Mouse (Mus musculus) liver, adult (tissue): ENCODE measurements around the gene Ndufs7.

Experiments
- GATA4 ChIP-seq: IDR thresholded peaks from 2 replicates; pipeline ENCODE4 v1.6.1; 2014; ENCODE audit warnings: mild to moderate bottlenecking, low read length; ENCODE audit not compliant: insufficient replicate concordance

Ndufs7 gene

GRCm38 (mm10) chr10:80257936-80258335 lies 9.0 kb downstream of the Ndufs7 start:
- TF ChIP-seq GATA4: no peak

- TF ChIP-seq GATA4: no peak
Observed at GRCm38 (mm10) chr10:80258752-80259462, 10.0 kb downstream of the Ndufs7 start.

DNA sequence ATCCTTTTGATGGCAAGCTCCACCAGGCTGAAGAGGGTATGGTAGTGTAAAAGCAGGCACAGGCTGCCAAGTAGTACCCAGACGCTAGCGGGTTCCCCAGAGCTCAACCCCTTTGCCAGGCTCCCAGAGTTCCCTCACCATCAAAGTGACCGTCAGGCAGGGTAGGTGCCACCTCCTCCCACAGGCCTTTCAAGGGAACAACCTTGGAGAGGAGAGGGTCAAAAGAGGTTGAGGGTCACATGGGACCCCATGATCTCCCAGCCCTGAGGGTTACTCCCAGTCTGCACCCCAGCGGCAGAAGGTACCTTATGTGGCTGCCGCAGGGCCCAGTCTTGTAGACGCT lies 10.5 kb downstream of the Ndufs7 start:
- TF ChIP-seq GATA4: no peak

GRCm38 (mm10) chr10:80259861-80260641 lies 11.1 kb downstream of the Ndufs7 start:
- TF ChIP-seq GATA4: no peak

DNA sequence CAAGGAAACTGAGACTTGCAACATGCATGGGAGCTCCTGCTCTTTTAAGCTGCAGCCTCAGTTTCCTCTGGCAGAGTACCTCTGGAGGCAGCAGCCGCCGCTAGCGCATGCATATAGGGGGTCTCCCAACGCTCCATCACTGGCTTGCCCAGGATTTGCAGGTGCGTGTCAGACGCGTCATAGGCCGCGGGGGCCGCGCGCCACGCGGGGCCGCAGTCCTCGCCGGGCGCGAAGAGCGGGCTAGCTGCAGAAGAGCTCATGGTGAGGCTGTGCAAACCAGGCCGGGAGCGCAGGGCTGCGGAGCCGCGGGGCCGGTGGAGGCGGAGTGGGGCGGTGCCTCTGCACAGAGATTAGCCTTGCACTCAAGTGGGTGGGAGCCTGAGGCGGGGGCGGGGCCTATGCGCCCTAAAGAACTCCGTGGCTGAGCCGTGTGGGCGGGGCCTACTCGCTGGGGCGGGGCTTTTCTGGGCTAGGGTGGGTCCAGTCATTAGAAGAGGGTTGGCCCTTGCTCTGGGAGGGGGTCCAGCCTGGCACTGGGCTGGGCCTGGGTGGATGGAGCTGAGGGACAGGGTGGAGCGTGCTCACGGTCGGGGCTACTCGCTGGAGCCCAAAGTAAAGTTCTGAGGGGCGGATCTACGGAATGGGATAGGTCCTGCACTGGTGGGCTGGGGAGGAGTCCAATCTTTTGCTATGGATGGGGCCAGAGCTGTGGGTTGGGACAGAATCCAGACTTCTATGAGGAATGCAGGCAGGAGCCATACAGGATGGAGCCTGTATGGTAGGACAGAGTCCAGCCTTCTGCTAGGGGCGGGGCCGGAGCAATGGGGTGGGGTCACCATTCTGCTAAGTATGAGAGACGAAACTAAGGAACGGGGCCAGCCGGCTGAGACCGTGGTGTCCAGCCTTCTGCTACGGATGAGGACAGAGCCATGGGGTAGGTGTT lies 12.0 kb downstream of the Ndufs7 start, which contains the start of the genes Gamt and Dazap1:
Gamt (minus strand) TSS at position 371 of the 943 bp plus-strand sequence.
Dazap1 (plus strand) TSS at position 845 of the 943 bp plus-strand sequence.
- peak; percentile 83; the same call in 1 of the 2 replicates for TF ChIP-seq GATA4

GRCm38 (mm10) chr10:80261585-80261968 lies 12.7 kb downstream of the Ndufs7 start:
- peak; percentile 85 for TF ChIP-seq GATA4

DNA sequence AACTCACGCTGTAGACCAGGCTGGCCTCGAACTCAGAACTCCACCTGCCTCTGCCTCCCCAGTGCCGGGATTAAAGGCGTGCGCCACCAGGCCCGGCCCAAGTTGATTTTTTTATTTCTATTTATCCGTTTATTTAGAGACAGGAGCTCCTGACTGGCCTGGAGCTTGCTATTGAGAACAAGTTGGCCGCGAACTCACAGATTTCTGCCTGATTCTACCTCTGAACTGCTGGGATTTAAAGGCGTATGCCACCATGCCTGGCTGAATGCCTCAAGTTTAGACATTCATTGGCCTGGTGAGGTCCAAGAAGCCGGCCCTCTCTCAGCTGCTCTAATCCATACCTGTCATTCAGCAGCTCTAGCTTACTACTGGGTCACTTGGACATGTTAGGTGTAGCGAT lies 13.2 kb downstream of the Ndufs7 start:
- no peak for TF ChIP-seq GATA4

GRCm38 (mm10) chr10:80262776-80263365 lies 13.9 kb downstream of the Ndufs7 start:
- no peak for TF ChIP-seq GATA4

GRCm38 (mm10) chr10:80264341-80265148 lies 15.6 kb downstream of the Ndufs7 start:
- peak; percentile 94; the same call in 1 of the 2 replicates for TF ChIP-seq GATA4

GRCm38 (mm10) chr10:80265149-80265486 lies 16.2 kb downstream of the Ndufs7 start:
- no peak for TF ChIP-seq GATA4

- no peak for TF ChIP-seq GATA4
Observed at GRCm38 (mm10) chr10:80270099-80270498, 21.2 kb downstream of the Ndufs7 start.

DNA sequence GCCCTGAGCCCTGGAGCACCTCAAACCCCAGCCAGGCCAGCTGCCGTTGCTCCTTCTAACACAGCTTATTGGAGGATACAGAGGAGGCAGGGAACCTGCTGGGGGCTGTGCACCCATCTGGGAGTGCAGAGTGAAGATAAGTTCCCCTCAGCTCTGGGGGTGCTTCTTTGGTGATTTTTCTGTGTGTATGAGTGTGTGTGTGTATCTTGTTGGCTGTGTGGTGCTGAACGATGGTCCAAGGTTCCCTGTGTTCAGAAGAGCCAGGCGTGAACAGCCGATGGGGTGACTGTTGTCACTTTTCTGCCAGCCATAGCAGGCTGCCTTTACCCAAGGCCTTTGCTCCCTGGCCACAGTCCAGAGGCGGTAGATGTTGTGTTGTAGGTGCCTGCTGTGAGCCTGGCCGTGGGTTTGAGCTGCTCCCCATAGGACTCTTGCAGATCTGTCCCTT lies 21.8 kb downstream of the Ndufs7 start:
- TF ChIP-seq GATA4: no peak

DNA sequence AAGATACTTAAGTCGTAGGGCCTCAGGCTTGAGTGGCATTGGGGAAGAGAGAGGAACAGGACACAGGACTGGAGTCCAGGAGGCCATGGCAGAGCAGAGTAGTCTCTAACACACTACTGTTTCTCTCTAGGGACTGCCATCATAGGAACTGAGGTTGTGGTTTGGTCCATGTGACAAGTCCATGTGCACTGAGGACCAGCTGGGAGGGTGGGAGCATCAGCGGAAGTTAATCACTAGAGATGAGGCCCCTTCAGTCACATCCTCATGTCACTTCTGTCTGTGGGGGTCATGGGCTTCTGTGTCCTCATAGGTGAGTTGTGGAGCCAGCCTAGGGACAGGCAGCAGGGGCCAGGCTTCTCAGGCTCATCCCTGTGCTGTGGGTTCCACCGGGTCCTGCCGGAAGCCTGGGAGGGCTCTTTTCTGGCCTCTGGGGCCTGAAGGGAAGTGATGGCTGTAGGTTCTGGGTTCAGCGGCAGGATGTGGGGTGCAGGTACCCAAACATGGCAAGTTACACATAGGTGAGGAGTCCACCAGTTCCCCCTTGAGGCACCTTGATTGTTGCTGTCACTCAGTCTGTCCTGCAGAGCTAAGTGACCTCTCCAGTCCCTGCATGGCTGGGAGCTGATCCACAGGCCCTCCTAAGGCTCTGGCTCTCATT lies 22.4 kb downstream of the Ndufs7 start:
- TF ChIP-seq GATA4: no peak
